ENCODE assay signal across 8 mouse cellular contexts in genomic region chr10:127326828-127327227, GRCm38 (mm10). TPM values are rescaled to one million over a fixed set of nuclear protein-coding genes. Genes with fewer than 3 reads are reported as not detected.
A peak's percentile ranks its signal among the peaks of the same experiment; 100 is the strongest.
DNase-seq lines count a peak whose midpoint lies in the region; ATAC-seq and TF ChIP-seq lines count a peak whose summit lies in the region.

No protein-coding gene starts in this region.

- ATAC-seq in lung, embryonic 16.5 days (ENCODE audit: low read depth) = no peak; the same call in 1 of the 2 replicates
- ATAC-seq in hindbrain, embryonic 12.5 days (ENCODE audit: low FRiP score) = no peak
- no peak for ATAC-seq in liver, embryonic 16.5 days (ENCODE audit: low read depth)
- ATAC-seq in cerebellum, adult (ENCODE audit: insufficient number of reproducible peaks, low FRiP score, low TSS enrichment) = no peak

- peaks cover 4% of the 10 kb centered on the region; the same call in 1 of the 2 replicates for H3K9me3 ChIP-seq in lung, embryonic 16.5 days (ENCODE audit: control insufficient read depth, low read length)
- H3K9me3 ChIP-seq in hindbrain, embryonic 12.5 days (replicated peaks) = no peaks in the 10 kb centered on the region
- no peaks in the 10 kb centered on the region for H3K9me3 ChIP-seq in liver, embryonic 16.5 days (replicated peaks; ENCODE audit: control insufficient read depth, low read length)

- H3K27ac ChIP-seq in lung, embryonic 16.5 days (ENCODE audit: low read length) = no peak overlapping the region
- H3K27ac ChIP-seq in embryonic fibroblast, embryonic 13.5 days (ENCODE audit: insufficient read depth, low read length) = no peak overlapping the region
- H3K27ac ChIP-seq in hindbrain, embryonic 12.5 days = no peak overlapping the region
- H3K27ac ChIP-seq in liver, embryonic 16.5 days (ENCODE audit: low read length) = no peak overlapping the region

- H3K4me2 ChIP-seq in lung, embryonic 16.5 days (ENCODE audit: low read depth, low read length) = peak overlapping the region; percentile 76
- peak overlapping the region; percentile 53 for H3K4me2 ChIP-seq in hindbrain, embryonic 12.5 days (replicated peaks)
- peak overlapping the region; percentile 86 for H3K4me2 ChIP-seq in liver, embryonic 16.5 days (ENCODE audit: low read depth, low read length)

- H3K27me3 ChIP-seq in lung, embryonic 16.5 days (ENCODE audit: control insufficient read depth, insufficient read depth, low read depth, low read length) = peaks cover 45% of the 10 kb centered on the region
- H3K27me3 ChIP-seq in hindbrain, embryonic 12.5 days = peaks cover 95% of the 10 kb centered on the region
- peaks cover 9% of the 10 kb centered on the region for H3K27me3 ChIP-seq in liver, embryonic 16.5 days (ENCODE audit: control insufficient read depth, insufficient read depth, low read depth, low read length)

- no peaks in the 10 kb centered on the region for H3K36me3 ChIP-seq in lung, embryonic 16.5 days (ENCODE audit: control insufficient read depth, insufficient read depth, low read length)
- H3K36me3 ChIP-seq in hindbrain, embryonic 12.5 days = no peaks in the 10 kb centered on the region
- no peaks in the 10 kb centered on the region for H3K36me3 ChIP-seq in liver, embryonic 16.5 days (ENCODE audit: control insufficient read depth, insufficient read depth)

- no peak for DNase-seq in lung, postnatal 36 days
- DNase-seq in spleen, postnatal 10 days (ENCODE audit: low spot score in 2 of 2) = no peak
- DNase-seq in spleen, postnatal 4 days (ENCODE audit: low spot score in 2 of 2) = no peak

- TF ChIP-seq CTCF in embryonic fibroblast, embryonic 13.5 days (IDR thresholded peaks at IDR 0.05; ENCODE audit: borderline replicate concordance, insufficient read depth, low read length) = no peak

- TF ChIP-seq POLR2A in embryonic fibroblast, embryonic 13.5 days (IDR thresholded peaks at IDR 0.05; ENCODE audit: low read depth, low read length) = no peak

- 7% methylated on average over 29 of the region's 29 CpGs for WGBS in lung, embryonic 16.5 days
- 7% methylated on average over 29 of the region's 29 CpGs for WGBS in hindbrain, embryonic 12.5 days
- 25% methylated on average over 29 of the region's 29 CpGs for WGBS in liver, embryonic 16.5 days (ENCODE audit: insufficient replicate concordance)

- H3K9ac ChIP-seq in lung, embryonic 16.5 days (ENCODE audit: low read length) = peak overlapping the region; percentile 58
- peak overlapping the region; percentile 33 for H3K9ac ChIP-seq in hindbrain, embryonic 12.5 days
- H3K9ac ChIP-seq in liver, embryonic 16.5 days (ENCODE audit: low read depth, low read length) = peak overlapping the region; percentile 63

- peak overlapping the region; percentile 51 for H3K4me3 ChIP-seq in lung, embryonic 16.5 days (ENCODE audit: low read length)
- H3K4me3 ChIP-seq in embryonic fibroblast, embryonic 13.5 days (ENCODE audit: insufficient read depth, low read length) = peak overlapping the region; percentile 34
- H3K4me3 ChIP-seq in hindbrain, embryonic 12.5 days = peak overlapping the region; percentile 34
- H3K4me3 ChIP-seq in liver, embryonic 16.5 days (ENCODE audit: low read depth, low read length) = peak overlapping the region; percentile 62

- peaks cover 11% of the 10 kb centered on the region for H3K4me1 ChIP-seq in lung, embryonic 16.5 days (replicated peaks; ENCODE audit: control insufficient read depth, insufficient read depth, low read length)
- H3K4me1 ChIP-seq in embryonic fibroblast, embryonic 13.5 days (ENCODE audit: control insufficient read depth, insufficient read depth, low read length) = no peaks in the 10 kb centered on the region
- peaks cover 15% of the 10 kb centered on the region for H3K4me1 ChIP-seq in hindbrain, embryonic 12.5 days
- peaks cover 26% of the 10 kb centered on the region for H3K4me1 ChIP-seq in liver, embryonic 16.5 days (ENCODE audit: control insufficient read depth, low read depth, low read length)

RNA-seq across cellular contexts. Expression of gene Arhgap9, which starts 5.1 kb away (rescaled TPM):
- 5.5 and 6.9 TPM in 2 replicates for polyA plus RNA-seq in lung, embryonic 16.5 days (2015; fragmentation: Nextera tagmentation; extraction: Ambion mirVana)
- 0.18 TPM in 1 of 2 replicates, not detected in the other for polyA plus RNA-seq in embryonic fibroblast, embryonic 13.5 days (2011; ENCODE audit: insufficient read length, low read depth, missing spikeins)
- 2.0 and 2.2 TPM in 2 replicates for polyA plus RNA-seq in hindbrain, embryonic 12.5 days (2016; fragmentation: Nextera tagmentation; extraction: Ambion mirVana)
- polyA plus RNA-seq in liver, embryonic 16.5 days (2015; fragmentation: Nextera tagmentation; extraction: Ambion mirVana) = 12.2 and 13.2 TPM in 2 replicates

RNA-seq across cellular contexts. Expression of gene Gli1, which starts 14.9 kb away (rescaled TPM):
- 9.7 and 10.5 TPM in 2 replicates for polyA plus RNA-seq in lung, embryonic 16.5 days (2015; fragmentation: Nextera tagmentation; extraction: Ambion mirVana)
- 0.43 and 0.84 TPM in 2 replicates for polyA plus RNA-seq in embryonic fibroblast, embryonic 13.5 days (2011; ENCODE audit: insufficient read length, low read depth, missing spikeins)
- 3.7 and 4.8 TPM in 2 replicates for polyA plus RNA-seq in hindbrain, embryonic 12.5 days (2016; fragmentation: Nextera tagmentation; extraction: Ambion mirVana)
- 0.15 and 0.21 TPM in 2 replicates for polyA plus RNA-seq in liver, embryonic 16.5 days (2015; fragmentation: Nextera tagmentation; extraction: Ambion mirVana)

RNA-seq across cellular contexts. Expression of gene Mars, which starts 15.2 kb away (rescaled TPM):
- 86.1 and 93.9 TPM in 2 replicates for polyA plus RNA-seq in lung, embryonic 16.5 days (2015; fragmentation: Nextera tagmentation; extraction: Ambion mirVana)
- 105 and 110 TPM in 2 replicates for polyA plus RNA-seq in embryonic fibroblast, embryonic 13.5 days (2011; ENCODE audit: insufficient read length, low read depth, missing spikeins)
- 142 and 152 TPM in 2 replicates for polyA plus RNA-seq in hindbrain, embryonic 12.5 days (2016; fragmentation: Nextera tagmentation; extraction: Ambion mirVana)
- 100 and 109 TPM in 2 replicates for polyA plus RNA-seq in liver, embryonic 16.5 days (2015; fragmentation: Nextera tagmentation; extraction: Ambion mirVana)

RNA-seq across cellular contexts. Expression of gene Inhbe, which starts 27.4 kb away (rescaled TPM):
- polyA plus RNA-seq in lung, embryonic 16.5 days (2015; fragmentation: Nextera tagmentation; extraction: Ambion mirVana) = not detected in 2 replicates
- not detected in 2 replicates for polyA plus RNA-seq in embryonic fibroblast, embryonic 13.5 days (2011; ENCODE audit: insufficient read length, low read depth, missing spikeins)
- polyA plus RNA-seq in hindbrain, embryonic 12.5 days (2016; fragmentation: Nextera tagmentation; extraction: Ambion mirVana) = 0.08 TPM in 1 of 2 replicates, not detected in the other
- polyA plus RNA-seq in liver, embryonic 16.5 days (2015; fragmentation: Nextera tagmentation; extraction: Ambion mirVana) = 0.78 and 0.99 TPM in 2 replicates

RNA-seq across cellular contexts. Expression of gene Mbd6, which starts 38.0 kb away (rescaled TPM):
- 10.6 and 15.2 TPM in 2 replicates for polyA plus RNA-seq in lung, embryonic 16.5 days (2015; fragmentation: Nextera tagmentation; extraction: Ambion mirVana)
- polyA plus RNA-seq in embryonic fibroblast, embryonic 13.5 days (2011; ENCODE audit: insufficient read length, low read depth, missing spikeins) = 26.4 and 27.2 TPM in 2 replicates
- polyA plus RNA-seq in hindbrain, embryonic 12.5 days (2016; fragmentation: Nextera tagmentation; extraction: Ambion mirVana) = 17.9 and 19.8 TPM in 2 replicates
- 5.7 and 6.5 TPM in 2 replicates for polyA plus RNA-seq in liver, embryonic 16.5 days (2015; fragmentation: Nextera tagmentation; extraction: Ambion mirVana)
